Mouse (Mus musculus) G1E-ER4 (cell line): Measurements from ENCODE around the gene Prr15. TPM values are rescaled to one million over a fixed set of nuclear protein-coding genes. Genes with fewer than 3 reads are reported as not detected.

ENCODE experiments used
- GATA1 ChIP-seq: IDR thresholded peaks from one replicate; pipeline ENCODE4 v1.8.0; 2012; ENCODE audit warnings: low read length, inconsistent platforms
- polyA plus RNA-seq: library from polyadenylated mRNA; stranded (reverse); fragments of >175 nt; gene quantifications from 2 replicates; pipeline ENCODE4 v1.2.3, GENCODE M21; 2012

Prr15 gene
- polyA plus RNA-seq: not detected in 2 replicates

DNA sequence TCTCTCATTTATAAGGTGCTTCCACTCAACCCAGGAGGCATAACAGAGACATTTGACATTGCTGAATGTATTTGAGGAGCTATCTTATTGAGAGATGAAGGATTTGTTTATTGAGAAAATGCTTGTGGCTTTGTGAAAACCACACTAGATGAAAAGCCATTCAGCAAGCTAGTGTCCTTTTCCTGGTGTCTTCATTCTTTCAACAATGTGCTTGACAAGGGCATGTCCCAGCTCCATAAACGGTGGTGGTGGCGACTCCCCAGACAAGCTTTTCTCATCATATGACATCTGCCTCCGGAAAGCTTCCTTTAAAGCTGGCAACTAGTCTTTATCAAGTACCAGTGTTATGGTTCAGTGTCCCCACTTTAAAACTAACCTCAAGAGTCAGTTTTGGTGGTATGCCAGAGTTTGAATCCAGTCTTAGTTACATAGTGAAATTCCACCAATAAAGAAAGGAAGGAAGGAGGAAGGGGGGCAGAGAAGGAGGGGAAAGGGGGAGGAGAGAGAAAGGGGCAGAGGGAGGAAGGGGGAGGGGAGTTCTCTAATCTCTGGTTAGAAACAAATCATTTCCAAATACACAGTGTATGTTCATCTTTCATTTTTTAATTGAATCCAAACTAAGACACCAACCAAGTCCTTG lies at the start of gene Prr15:
Gene Prr15, plus strand, starts transcription at position 590 of the 640 bp plus-strand sequence.
- no peak for TF ChIP-seq GATA1

DNA sequence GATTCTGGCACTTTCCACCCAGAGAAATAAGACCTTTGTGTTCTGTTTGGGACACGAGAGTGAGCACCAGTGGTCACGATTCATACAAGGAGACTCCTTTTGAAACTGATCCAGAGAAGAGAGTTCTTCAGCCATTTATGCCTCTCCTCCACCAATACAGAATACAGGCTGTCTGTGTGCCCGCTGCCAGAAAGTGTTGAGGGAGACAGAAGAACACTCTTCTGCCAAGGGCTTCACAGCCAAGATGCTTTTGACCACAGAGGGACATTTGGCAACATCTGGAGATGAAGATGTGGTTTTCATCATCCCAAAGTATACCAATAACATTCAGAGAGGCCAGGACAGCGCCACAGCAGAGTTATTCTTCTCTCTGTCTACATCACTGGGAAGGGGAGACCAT lies 48.4 kb upstream of the Prr15 start:
- no peak for TF ChIP-seq GATA1

DNA sequence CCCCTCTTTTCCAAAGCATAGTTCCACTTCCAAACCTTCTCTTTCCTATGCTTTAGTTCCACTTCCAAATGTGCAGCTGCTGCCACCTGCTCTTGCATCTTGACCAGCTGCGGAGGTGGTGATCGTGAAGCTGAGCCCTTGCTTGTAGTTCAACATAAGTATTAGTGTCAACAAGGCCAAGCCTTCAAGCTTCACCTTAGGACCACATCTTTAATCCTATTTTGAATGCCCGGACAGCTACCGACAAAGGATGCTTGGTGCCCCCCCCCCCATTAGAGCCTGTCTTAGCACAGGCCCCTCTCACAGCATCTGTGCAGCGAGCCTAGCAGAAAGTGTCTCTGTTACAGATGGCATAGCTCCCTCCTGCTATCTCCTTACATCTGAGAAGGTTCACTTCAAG lies 47.8 kb upstream of the Prr15 start:
- no peak for TF ChIP-seq GATA1

DNA sequence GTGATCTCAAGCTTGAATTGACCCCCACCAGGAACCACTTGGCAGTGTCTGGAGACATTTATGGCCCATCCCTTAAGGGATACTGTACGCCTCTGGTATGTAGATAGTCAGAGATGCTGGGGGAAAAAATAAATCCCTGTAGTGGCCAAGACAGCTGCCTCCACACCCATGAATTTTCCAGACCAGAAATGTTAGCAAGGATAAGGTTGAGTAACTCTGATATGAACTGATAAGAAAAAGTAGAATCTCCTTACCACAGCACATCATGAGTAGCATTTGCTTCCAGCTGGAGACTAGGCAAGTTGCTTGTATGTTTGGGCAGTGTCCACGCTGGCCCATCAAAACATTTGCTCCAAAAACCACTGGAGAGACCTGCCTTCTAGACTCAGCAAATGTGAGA lies 47.0 kb upstream of the Prr15 start:
- no peak for TF ChIP-seq GATA1

DNA sequence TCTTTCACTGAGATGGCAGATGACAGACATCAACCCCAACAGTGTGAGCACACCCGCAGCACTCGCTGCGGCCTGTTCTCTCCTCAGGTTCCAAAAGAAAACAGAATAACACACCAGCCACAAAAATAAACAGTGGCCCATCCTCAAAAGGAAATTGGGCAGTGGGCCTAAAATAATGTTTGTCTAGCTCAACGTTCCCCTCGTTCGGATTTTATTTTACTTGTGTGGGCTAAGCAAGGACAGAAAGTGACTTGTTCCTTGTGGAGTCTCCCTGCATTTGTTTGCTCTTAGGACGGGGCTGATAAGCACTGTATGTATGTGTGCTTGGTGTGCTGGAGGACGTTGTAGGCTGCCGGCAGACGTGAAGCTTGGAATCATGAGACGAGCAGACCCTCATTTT lies 46.2 kb upstream of the Prr15 start:
- no peak for TF ChIP-seq GATA1

DNA sequence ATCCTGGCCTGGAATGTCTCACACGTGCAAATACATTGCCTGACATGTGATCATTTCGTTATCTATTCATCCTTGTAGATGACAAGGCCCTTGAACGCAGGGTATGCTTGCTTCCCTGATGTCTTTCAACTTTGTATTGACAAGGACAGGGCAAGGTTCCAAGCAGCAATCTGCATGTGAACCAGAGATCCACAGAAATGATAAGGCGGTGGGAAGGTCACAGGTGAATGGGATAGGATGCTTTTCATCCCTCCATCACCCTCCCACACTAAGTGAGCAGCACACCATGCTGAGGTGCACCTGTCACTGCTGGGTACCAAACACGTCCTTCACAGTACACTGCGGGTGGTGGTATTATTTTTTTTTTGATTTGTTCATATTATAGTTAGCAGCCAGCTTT lies 45.4 kb upstream of the Prr15 start:
- no peak for TF ChIP-seq GATA1

DNA sequence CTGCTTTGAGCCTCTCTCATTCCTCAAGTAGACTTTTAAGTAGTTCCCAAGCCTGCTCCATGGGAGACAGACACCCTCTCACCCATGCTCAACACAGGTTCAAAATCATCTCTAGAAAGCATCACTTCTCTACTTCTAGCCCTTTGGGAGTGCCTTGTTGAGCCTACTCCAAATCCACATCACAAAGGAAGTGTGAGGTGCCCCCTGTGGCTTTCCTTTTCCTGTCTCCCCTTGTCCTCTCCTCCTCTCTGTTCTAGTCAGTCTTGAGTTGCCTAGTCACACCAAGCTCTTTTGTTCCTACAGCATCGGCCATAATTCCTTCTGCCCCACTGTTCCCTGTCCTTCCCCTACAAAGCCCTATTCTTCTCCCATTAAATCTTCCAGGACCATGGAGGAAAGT lies 42.3 kb upstream of the Prr15 start:
- no peak for TF ChIP-seq GATA1

DNA sequence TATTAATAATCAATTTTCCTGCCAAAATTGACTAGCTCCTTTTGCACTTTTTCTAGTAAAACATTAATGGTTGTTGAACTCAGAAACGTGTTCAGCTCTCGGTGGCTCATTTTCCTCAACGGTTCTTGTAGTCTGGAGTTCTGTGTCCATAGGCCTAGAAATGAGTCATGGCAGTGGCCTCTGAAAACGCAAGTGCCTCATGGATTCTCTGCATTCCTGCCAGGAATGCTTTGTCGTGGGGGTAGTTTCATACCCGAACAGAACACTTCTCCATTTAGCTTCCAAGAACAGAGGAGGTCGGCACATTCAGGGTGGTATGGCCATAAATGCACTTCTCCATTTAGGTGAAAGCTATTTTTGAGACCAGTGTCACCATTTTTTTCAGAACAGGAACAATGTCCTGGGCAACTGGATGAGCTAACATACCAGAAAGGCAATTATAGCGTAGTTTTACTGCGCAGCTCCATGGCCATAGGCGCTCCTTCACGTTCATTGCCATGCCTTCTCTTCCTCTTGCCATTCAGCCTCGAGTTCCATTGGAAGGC lies 41.4 kb upstream of the Prr15 start:
- TF ChIP-seq GATA1: no peak

DNA sequence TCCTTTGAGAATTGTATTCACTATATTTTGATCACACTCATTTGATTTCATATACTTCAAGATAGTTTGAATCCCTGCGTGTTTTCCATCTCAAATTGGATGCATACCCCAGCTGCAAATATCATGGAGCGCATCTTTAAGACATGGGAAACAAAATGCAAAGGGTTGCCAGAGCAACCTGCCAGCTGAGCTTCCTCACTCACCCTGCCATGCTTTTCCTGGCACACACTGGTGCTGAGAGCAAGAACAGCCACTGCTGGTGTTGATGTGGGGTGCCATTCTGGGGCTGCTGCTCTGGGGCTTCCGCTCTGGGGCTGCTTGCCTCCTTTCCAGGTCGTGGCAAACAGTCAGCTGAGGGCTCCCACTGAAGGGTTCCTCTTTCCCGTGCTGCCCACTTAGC lies 38.8 kb upstream of the Prr15 start:
- TF ChIP-seq GATA1: no peak

DNA sequence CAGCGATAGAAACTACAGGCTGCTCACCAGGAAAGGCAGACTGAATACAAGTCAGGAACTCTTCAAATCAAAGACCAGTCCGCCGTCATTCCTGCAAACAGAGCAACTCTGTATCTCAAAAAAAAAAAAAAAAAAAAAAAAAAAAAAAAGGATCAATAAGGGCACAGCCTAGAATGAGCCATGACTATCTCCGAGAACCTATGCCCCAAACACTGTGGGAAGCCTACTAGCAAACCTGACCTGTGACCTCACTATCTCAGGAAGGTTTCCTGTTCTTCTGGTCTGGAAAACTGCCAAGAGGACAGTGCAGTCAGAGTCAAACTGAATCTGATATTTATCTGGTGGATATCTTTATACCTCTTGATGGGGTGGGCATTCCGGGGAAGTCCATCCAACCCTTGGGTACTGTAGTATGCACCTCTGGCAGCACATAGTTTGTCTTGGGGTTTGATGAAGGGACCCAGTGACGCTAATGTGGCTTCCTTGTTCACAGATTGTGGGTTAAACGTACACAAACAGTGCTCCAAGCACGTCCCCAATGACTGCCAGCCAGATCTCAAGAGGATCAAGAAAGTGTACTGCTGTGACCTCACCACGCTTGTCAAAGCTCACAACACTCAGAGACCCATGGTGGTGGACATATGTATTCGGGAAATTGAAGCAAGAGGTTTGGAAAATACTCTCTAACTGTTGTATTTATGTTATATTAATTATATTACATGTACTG lies 35.7 kb upstream of the Prr15 start:
- no peak for TF ChIP-seq GATA1

DNA sequence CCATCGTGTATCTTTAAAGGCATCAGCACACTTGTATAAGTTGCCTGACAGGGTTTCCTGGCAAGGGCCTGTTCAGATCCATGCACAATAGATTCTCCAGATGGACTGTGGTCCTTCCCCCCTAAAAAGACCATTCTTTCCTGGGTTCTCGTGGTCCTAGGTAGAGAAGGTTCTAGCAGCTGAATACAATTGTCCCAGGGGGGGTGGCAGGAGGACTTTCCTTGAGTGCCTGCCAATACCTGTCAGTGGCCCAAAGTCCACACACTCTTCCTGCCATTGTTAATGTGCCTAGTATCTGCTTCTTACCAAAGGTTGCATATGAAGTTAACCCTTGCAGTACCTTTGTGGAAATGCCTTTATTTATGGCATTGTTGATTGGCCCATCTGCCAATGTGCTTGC lies 28.4 kb upstream of the Prr15 start:
- TF ChIP-seq GATA1: no peak

DNA sequence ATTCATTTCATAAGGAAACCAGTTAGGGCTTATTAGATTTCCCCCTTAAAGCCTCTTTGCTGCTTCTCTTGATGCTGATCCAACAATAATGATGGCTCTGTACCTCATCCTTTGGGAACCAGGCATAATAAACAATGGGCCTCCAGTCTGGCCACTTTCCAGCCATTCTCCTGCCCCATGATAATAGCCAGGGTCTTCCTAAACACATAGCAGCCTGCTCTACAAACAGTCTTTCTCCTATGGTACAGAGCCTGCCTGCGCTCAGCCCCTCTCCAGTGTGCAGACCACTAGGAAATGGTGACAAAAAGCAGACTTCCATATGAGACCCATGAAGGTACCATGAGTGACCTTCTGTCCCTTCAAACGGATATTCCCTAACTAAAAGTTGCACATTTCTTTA lies 26.2 kb upstream of the Prr15 start:
- no peak for TF ChIP-seq GATA1

DNA sequence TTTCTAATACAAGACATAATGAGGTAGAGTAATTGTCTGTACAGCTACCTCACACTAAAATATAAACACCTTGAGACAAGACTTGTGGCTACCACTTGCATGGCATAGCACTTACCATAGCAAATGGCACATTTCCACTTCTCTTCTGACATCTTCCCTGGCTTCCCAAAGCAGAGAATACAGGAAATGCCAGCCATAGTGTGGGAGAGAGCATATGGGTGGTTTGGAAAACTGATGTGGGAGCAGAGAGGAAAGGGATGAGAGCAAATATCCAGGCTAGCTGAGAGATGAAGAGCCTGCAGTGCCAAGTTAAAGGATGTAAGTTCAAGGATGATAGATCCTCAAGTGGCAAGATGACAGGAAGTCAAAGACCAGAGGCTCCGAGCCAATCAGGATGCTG lies 19.9 kb upstream of the Prr15 start:
- TF ChIP-seq GATA1: no peak

DNA sequence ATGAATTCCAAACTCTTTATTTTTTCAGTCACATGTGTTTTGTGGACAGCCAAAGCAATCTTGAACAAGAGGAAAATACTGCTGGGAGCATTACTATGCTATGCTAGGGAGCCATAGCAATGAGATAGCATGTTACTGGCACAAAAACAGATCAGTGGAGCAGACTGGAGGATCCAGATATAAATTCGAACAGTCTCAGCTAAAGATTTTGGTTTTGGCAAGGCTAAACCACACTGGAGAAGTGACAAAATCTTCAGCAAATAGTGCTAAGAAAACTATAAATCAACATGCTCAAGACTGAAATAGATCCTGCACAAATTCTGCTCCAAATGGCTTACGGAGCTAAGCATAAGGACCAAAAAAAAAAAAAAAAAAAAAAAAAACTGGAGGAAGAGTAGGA lies 12.6 kb upstream of the Prr15 start:
- no peak for TF ChIP-seq GATA1

DNA sequence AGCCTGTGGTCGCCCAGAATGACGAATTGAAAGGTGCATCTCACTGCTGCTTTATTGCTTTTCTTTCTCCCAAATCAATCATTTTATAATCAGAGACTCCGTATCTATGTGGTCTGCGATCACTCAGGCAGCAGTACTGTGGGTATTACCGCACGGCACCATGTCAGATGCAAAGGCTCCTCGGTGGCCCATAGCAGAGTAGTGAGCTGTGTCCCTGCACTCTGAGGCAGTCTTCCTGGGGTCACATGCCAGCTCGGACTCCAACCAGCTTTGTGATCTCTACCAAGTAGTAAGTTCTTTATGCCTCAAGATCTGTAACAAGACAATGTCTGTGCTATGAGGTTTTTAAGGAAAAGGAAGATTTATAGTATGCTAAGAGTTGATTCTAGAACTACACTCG lies 7.0 kb upstream of the Prr15 start:
- no peak for TF ChIP-seq GATA1

DNA sequence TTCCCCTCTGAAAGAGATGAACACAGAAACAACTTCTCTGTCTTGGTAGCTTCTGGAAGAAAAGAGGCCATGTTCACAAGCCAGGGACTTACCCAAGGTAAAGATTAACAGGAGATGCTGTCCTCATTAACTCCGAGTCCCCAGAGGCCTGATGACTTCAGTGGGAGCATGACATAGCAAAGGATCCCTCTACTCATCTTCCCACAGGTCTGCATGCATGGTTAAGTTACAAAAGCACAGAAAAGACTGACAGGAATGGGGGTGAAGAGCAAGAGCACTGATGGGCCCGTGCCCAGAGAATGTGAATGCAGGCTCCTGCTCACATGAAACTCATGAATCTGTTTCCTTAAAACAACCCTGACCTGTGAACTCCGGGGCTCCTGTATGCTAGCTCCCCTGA lies 6.4 kb upstream of the Prr15 start:
- TF ChIP-seq GATA1: no peak

DNA sequence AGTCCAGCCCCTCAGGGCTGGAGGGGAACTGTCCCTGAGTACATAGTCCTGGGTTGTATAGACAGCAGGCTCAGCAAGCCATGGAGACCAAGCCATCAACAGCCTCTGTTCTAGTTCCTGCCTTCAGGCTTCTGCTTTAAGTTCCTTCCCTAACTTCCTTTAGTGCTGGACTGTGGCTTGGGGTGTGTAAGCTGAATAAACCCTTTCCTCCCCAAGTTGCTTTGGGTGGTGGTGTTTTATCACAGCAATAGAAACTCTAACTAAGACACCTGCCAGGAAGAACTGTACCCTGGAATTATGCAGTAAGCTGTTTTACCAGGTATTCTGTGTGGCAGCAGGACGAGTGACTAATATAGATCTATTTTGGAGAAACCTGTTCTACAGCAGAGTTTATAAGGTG lies 5.4 kb upstream of the Prr15 start:
- TF ChIP-seq GATA1: no peak
